Mouse (Mus musculus) Patski (cell line): Measurements from ENCODE around the gene Nr1h2. TPM values are rescaled to one million over a fixed set of nuclear protein-coding genes. Genes with fewer than 3 reads are reported as not detected.

Experiments used
- ATAC-seq: fragments of 100-300 bp; one replicate; pipeline ENCODE4 v1.8.0; 2021
- CTCF ChIA-PET: fragments of 350-600 bp; sonication (Branson Sonifier 250); formaldehyde crosslinking; loops from one replicate; lab custom pipeline; 2022; ENCODE audit warnings: inconsistent platforms; lab: Charles Lee
- POLR2A ChIA-PET: fragments of 350-600 bp; sonication (Branson Sonifier 250); formaldehyde crosslinking; loops from one replicate; lab custom pipeline; 2022; ENCODE audit warnings: antibody characterized with exemption, inconsistent platforms; lab: Charles Lee
- DNase-seq: peaks from one replicate; pipeline ENCODE4 v3.0.0-alpha.2; 2011; ENCODE audit warnings: low read depth, low spot score
- H3K27me3 ChIP-seq: fragments of 371-371 bp; one replicate; pipeline ENCODE4 v1.5.1; 2021
- CTCF ChIP-seq: fragments of 100-300 bp; IDR thresholded peaks from one replicate; pipeline ENCODE4 v1.5.1; 2021
- in situ Hi-C: fragments of 300-500 bp; cut with MboI; formaldehyde crosslinking; loops from 3 replicates; pipeline ENCODE4 v1.11.1; 2018; ENCODE audit warnings: low pct_unique_long_range_greater_than_20kb, mixed read lengths
- polyA plus RNA-seq: library from polyadenylated mRNA; unstranded; gene quantifications from one replicate; pipeline ENCODE4 v1.2.3, GENCODE M21; 2021

The Nr1h2 gene
- 113 TPM for polyA plus RNA-seq

- CTCF ChIA-PET, result interaction anchor here (1.1 kb wide), 1 partner anchor 27 kb away, joined by 4 read pairs; no protein-coding TSS in a partner anchor
- in situ Hi-C loops, result loop anchor here (5.0 kb wide), 1 partner anchor 47 kb away; no protein-coding TSS in a partner anchor
- ATAC-seq, result peak; percentile 72
These were observed at the start of gene Nr1h2 for GRCm38 (mm10) chr7:44553826-44554225. Nr1h2 (minus strand) TSS chr7:44553951.

GRCm38 (mm10) chr7:44603186-44603855 is 49.6 kb upstream of the Nr1h2 start:
- in situ Hi-C loops, result no loop called here
- peaks cover 23% of the 10 kb centered on the region for H3K27me3 ChIP-seq
- DNase-seq (no peak), ATAC-seq (no peak)
- ChIA-PET CTCF (no interaction called here), POLR2A (interaction anchor here (0.6 kb wide), 1 partner anchor 44 kb away, joined by 3 read pairs; no protein-coding TSS in a partner anchor)
- no peak for TF ChIP-seq CTCF

More at GRCm38 (mm10) chr7:44553826-44554225, at the start of gene Nr1h2:
- DNase-seq, result peak; percentile 62
- POLR2A ChIA-PET, result interaction anchor here (0.8 to 0.9 kb wide), 2 partner anchors 17 to 116 kb away, joined by 3 to 4 read pairs; no protein-coding TSS in a partner anchor
- no peak for TF ChIP-seq CTCF
- H3K27me3 ChIP-seq, result no peaks in the 10 kb centered on the region

DNA sequence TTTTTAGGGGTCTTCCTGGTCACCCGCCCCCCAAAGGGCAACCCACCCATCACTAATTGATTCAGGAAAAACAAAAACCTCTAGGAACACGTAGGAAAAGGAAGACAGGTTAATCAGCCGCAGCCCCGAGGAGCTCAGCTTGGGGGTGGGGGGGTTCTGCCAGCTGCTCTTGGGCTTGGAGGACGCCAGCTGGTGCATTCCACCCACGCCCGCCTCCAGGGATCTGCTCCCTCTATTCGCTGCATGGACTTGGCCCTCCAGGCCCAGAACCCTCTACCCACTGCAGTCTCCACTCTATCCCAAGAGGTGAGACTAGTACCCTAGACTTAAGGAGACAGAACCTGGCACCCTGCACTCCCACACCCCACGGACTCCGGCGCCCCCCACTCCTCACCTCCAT is 48.7 kb upstream of the Nr1h2 start:
- ChIA-PET CTCF (no interaction called here), POLR2A (no interaction called here)
- peaks cover 16% of the 10 kb centered on the region for H3K27me3 ChIP-seq
- no peak for ATAC-seq
- DNase-seq, result no peak
- no peak for TF ChIP-seq CTCF
- in situ Hi-C loops, result no loop called here

GRCm38 (mm10) chr7:44601646-44602045 is 47.9 kb upstream of the Nr1h2 start:
- peaks cover 16% of the 10 kb centered on the region for H3K27me3 ChIP-seq

GRCm38 (mm10) chr7:44600691-44601262 is 47.0 kb upstream of the Nr1h2 start:
- ChIA-PET CTCF (no interaction called here), POLR2A (no interaction called here)
- no peak for TF ChIP-seq CTCF
- DNase-seq (no peak), ATAC-seq (no peak)
- in situ Hi-C loops, result no loop called here
- H3K27me3 ChIP-seq, result peaks cover 8% of the 10 kb centered on the region

More at GRCm38 (mm10) chr7:44601646-44602045, 47.9 kb upstream of the Nr1h2 start:
- DNase-seq (no peak), ATAC-seq (no peak)
- POLR2A ChIA-PET, result no interaction called here
- CTCF ChIA-PET, result no interaction called here
- no peak for TF ChIP-seq CTCF
- in situ Hi-C loops, result no loop called here

DNA sequence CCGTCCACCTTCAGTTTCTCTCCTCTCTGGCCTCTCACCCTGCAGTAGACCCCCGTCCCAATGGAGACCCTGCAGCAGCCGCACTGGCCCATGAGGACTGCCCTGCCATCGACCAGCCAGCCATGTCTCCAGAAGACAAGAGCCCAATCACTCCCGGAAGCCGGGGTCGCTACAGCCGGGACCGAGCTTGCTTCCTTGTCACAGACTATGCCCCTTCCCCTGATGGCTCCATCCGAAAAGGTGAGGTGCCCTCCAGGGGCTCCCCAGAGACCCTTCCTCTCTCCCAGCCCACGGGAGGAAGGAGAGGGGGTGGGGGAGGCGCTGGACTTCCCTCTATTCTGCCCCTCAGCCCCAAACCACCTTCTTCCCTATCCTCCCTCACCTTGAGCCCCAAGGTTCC is 44.6 kb upstream of the Nr1h2 start:
- TF ChIP-seq CTCF, result no peak
- ChIA-PET POLR2A (no interaction called here), CTCF (no interaction called here)
- DNase-seq, result no peak
- ATAC-seq, result no peak
- peaks cover 8% of the 10 kb centered on the region for H3K27me3 ChIP-seq
- in situ Hi-C loops, result no loop called here

GRCm38 (mm10) chr7:44597666-44598065 is 43.9 kb upstream of the Nr1h2 start:
- DNase-seq (no peak), ATAC-seq (no peak)
- in situ Hi-C loops, result no loop called here
- peaks cover 6% of the 10 kb centered on the region for H3K27me3 ChIP-seq
- no peak for TF ChIP-seq CTCF
- POLR2A ChIA-PET, result no interaction called here
- CTCF ChIA-PET, result no interaction called here

- peaks cover 1% of the 10 kb centered on the region for H3K27me3 ChIP-seq
- ATAC-seq (no peak), DNase-seq (no peak)
- in situ Hi-C loops, result no loop called here
- POLR2A ChIA-PET, result no interaction called here
- CTCF ChIA-PET, result no interaction called here
- TF ChIP-seq CTCF, result no peak
These were observed 43.3 kb upstream of the Nr1h2 start for GRCm38 (mm10) chr7:44596996-44597538.

DNA sequence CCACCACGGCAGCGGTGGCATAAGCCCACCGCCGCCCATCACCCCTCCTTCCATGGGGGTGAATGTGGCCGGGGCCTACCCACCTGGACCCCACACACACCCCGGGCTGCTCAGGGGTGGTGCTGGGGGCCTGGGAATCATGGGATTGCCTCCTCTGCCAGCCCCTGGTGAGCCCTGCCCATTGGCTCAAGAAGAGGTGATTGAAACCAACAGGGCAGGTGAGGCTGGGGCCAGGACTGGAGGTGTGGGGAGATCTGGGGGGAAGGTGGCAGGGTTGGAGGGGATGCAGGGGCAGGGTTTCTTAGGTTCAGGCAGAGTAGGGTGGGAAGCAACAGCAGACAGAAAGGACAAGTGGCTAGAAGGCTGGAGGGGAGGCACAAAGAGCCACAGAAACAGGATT is 42.3 kb upstream of the Nr1h2 start:
- DNase-seq, result no peak
- POLR2A ChIA-PET, result no interaction called here
- H3K27me3 ChIP-seq, result peaks cover 9% of the 10 kb centered on the region
- no peak for ATAC-seq
- no peak for TF ChIP-seq CTCF
- in situ Hi-C loops, result no loop called here
- CTCF ChIA-PET, result no interaction called here

DNA sequence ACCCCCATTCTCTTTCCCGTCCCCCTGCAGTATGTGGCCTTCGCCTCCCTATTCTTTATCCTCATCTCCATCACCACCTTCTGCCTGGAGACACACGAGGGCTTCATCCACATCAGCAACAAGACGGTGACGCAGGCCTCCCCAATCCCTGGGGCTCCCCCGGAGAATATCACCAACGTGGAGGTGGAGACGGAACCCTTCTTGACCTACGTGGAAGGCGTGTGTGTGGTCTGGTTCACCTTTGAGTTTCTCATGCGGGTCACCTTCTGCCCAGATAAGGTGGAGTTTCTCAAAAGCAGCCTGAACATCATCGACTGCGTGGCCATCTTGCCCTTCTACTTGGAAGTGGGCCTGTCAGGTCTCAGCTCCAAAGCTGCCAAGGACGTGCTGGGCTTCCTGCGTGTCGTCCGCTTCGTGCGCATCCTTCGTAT is 41.4 kb upstream of the Nr1h2 start:
- CTCF ChIA-PET, result no interaction called here
- ATAC-seq (no peak), DNase-seq (no peak)
- POLR2A ChIA-PET, result no interaction called here
- H3K27me3 ChIP-seq, result peaks cover 10% of the 10 kb centered on the region
- TF ChIP-seq CTCF, result no peak
- in situ Hi-C loops, result no loop called here

- H3K27me3 ChIP-seq, result peaks cover 17% of the 10 kb centered on the region
- in situ Hi-C loops, result no loop called here
- TF ChIP-seq CTCF, result no peak
- no peak for ATAC-seq
- POLR2A ChIA-PET, result no interaction called here
- CTCF ChIA-PET, result no interaction called here
- no peak for DNase-seq
These were observed 40.5 kb upstream of the Nr1h2 start for GRCm38 (mm10) chr7:44594291-44594690.
